Mouse (Mus musculus) heart, postnatal 0 days (tissue): ENCODE measurements around the gene Galk1. TPM values are rescaled to one million over a fixed set of nuclear protein-coding genes. Genes with fewer than 3 reads are reported as not detected.
"Not testable (repeated sequence)": the region's sequence is repeated elsewhere in the genome, so short reads cannot be mapped to it uniquely, and the experiment has no call there.

Source experiments
- ATAC-seq: fragments of 200-750 bp; cut with Nextera tagmentation; 2 replicates; pipeline ENCODE4 v1.8.0; 2017; ENCODE audit warnings: low read depth, moderate number of reproducible peaks, moderate library complexity; ENCODE audit not compliant: insufficient read depth
- DNase-seq: peaks from one replicate; pipeline ENCODE4 v3.0.0-alpha.2; 2016; ENCODE audit warnings: low spot score
- H3K27ac ChIP-seq: fragments of 300-500 bp; sonication (generic); 2 replicates; pipeline ENCODE4 v1.5.1; 2014; ENCODE audit warnings: low read depth, mild to moderate bottlenecking
- H3K27me3 ChIP-seq: fragments of 300-500 bp; sonication (generic); 2 replicates; pipeline ENCODE4 v1.6.1; 2014; ENCODE audit warnings: low read length, mixed read lengths; ENCODE audit not compliant: control insufficient read depth, insufficient read depth
- H3K36me3 ChIP-seq: fragments of 300-500 bp; sonication (generic); replicated peaks from 2 replicates; pipeline ENCODE4 v1.6.1; 2014; ENCODE audit warnings: low read length, mixed read lengths; ENCODE audit not compliant: control insufficient read depth, insufficient read depth
- H3K4me1 ChIP-seq: fragments of 300-500 bp; sonication (generic); 2 replicates; pipeline ENCODE4 v1.6.1; 2014; ENCODE audit warnings: antibody characterized with exemption; ENCODE audit not compliant: control insufficient read depth, insufficient read depth
- H3K4me2 ChIP-seq: fragments of 300-500 bp; sonication (generic); 2 replicates; pipeline ENCODE4 v1.6.1; 2014; ENCODE audit warnings: low read depth, mild to moderate bottlenecking, low read length, moderate library complexity
- H3K4me3 ChIP-seq: fragments of 300-500 bp; sonication (generic); 2 replicates; pipeline ENCODE4 v1.5.1; 2014; ENCODE audit warnings: low read depth, low read length
- H3K9ac ChIP-seq: fragments of 300-500 bp; sonication (generic); replicated peaks from 2 replicates; pipeline ENCODE4 v1.6.1; 2014; ENCODE audit warnings: low read depth, low read length, mixed read lengths
- H3K9me3 ChIP-seq: fragments of 300-500 bp; sonication (generic); replicated peaks from 2 replicates; pipeline ENCODE4 v1.6.1; 2016; ENCODE audit warnings: low read length; ENCODE audit not compliant: control insufficient read depth
- CTCF ChIP-seq: IDR thresholded peaks from 2 replicates; pipeline ENCODE4 v1.5.1; 2016; ENCODE audit warnings: antibody characterized with exemption, control low read depth, low read depth
- EP300 ChIP-seq: IDR thresholded peaks from 2 replicates; pipeline ENCODE4 v1.6.1; 2016; ENCODE audit warnings: antibody characterized with exemption, low read depth
- WGBS: fragments of 180-500 bp; shearing (Covaris S2); extraction: QIAGEN DNeasy Blood & Tissue Kit; methylation state at CpG from one replicate; pipeline ENCODE4 v1.1.7; 2014; 5-methylcytosine and 5-hydroxymethylcytosine counted together
- polyA plus RNA-seq: library from polyadenylated mRNA; unstranded; fragments of >200 nt; fragmentation: Nextera tagmentation; extraction: Ambion mirVana; gene quantifications from 2 replicates; pipeline ENCODE4 v1.2.1, GENCODE M21; 2015
- total RNA-seq: library from RNA; depleted of rRNA; stranded (reverse); fragments of >200 nt; gene quantifications from 2 replicates; pipeline ENCODE4 v1.2.3, GENCODE M21; 2014; ENCODE audit warnings: low replicate concordance

Galk1 gene
- total and polyA plus RNA-seq, 2 experiments from 2014 or later = 88.4 to 98.3 TPM

DNA sequence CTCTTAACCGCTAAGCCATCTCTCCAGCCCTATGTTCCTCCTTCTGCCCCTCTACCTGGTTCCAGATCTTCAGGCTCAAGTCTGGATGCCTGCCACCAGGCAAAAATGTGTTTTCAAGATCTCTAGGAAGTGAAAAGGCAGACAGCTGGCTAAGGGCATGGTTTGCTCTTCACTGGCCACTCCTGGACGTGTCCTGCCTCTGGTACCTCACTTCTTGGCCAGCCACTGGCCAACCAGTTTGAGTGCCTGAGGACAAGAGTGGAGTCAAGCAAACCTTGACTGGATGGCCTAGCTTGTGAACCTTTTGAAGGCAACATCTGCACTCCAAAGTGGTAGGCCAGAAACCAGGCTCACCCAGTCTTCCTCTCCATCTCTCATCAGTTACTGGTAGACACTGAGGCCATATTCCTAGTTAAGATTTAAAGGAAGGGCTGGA, 7.5 kb upstream of the Galk1 start:
- no peak for TF ChIP-seq CTCF
- no peak for TF ChIP-seq EP300
- Histone ChIP-seq H3K4me1 (no peaks in the 10 kb centered on the region; the same call in 1 of the 2 replicates), H3K27ac (0 out of 2 replicates have a peak overlapping the region, but pooled peaks have one; percentile 14), H3K36me3 (peaks cover 22% of the 10 kb centered on the region), H3K4me2 (no peak overlapping the region), H3K4me3 (no peak overlapping the region), H3K9me3 (no peaks in the 10 kb centered on the region), H3K9ac (no peak overlapping the region), H3K27me3 (no peaks in the 10 kb centered on the region)
- DNase-seq (no peak), ATAC-seq (no peak)
- 85% methylated on average over 2 of the region's 2 CpGs for WGBS

DNA sequence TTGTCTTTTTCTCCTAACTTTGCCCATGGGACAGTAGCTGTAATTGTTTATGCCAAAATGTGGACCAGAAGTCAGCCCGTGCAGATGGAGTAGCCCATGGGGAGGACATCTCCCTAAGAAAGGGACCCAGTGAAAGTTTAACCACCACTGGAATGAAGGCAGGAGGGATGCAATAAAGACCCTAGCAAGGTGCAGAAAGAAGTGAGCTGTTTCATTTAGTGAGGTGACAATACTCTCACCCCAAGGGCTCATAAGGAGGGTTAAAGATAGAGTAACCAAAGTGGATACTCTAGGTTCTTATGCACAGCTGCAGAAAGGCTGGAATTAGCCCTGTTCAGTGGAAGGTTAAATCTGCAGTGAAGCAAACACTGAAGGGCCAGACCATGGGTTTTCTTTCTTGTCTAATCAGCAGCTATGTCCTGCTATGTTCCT, 6.9 kb upstream of the Galk1 start:
- peaks cover 22% of the 10 kb centered on the region for H3K36me3 ChIP-seq
- DNase-seq (peak; percentile 32), ATAC-seq (no peak)
- H3K4me3 ChIP-seq = no peak overlapping the region
- no peak overlapping the region for H3K9ac ChIP-seq
- TF ChIP-seq EP300 (no peak), CTCF (no peak)
- no peak overlapping the region for H3K4me2 ChIP-seq
- no peaks in the 10 kb centered on the region for H3K27me3 ChIP-seq
- H3K27ac ChIP-seq = no peak overlapping the region
- no peaks in the 10 kb centered on the region for H3K9me3 ChIP-seq
- 61% methylated on average over 1 of the region's 1 CpGs for WGBS
- H3K4me1 ChIP-seq = no peaks in the 10 kb centered on the region; the same call in 1 of the 2 replicates

DNA sequence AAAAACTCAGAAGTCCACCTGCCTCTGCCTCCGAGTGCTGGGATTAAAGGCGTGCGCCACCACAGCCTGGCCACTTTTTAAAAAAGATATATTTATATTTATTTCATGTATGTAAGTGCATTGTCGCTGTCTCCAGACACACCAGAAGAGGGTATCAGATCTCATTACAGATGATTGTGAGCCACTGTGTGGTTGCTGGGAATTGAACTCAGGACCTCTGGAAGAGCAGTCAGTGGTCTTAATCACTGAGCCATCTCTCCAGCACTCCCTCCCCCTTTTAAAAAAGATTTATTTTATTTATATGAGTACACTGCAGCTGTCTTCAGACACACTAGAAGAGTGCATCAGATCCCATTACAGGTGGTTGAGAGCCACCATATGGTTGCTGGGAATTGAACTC, 6.3 kb upstream of the Galk1 start:
- not testable (repeated sequence) for H3K27ac ChIP-seq, ATAC-seq, H3K4me2 ChIP-seq, H3K9me3 ChIP-seq, H3K4me3 ChIP-seq, DNase-seq, H3K9ac ChIP-seq, H3K27me3 ChIP-seq, H3K4me1 ChIP-seq
- 93% methylated on average over 4 of the region's 4 CpGs for WGBS
- H3K36me3 ChIP-seq = peaks cover 22% of the 10 kb centered on the region

DNA sequence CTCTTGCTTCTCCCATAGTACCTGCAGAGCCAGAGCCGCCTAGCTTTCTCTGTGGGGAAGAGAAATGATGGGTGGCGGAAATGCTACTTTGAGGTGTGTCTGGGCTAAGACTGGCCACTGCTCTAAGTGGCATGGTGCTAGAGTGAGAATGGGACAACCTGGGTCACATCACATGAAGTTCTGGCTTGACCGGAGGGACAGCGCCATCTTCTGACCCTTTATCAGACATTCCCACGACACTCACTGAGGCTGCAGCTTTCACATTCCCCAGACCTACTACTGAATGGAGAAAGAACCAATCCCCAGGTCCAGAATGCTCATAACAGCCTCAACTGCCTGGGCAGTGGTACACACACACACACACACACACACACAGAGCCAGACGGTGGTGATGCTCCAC, 5.6 kb upstream of the Galk1 start:
- H3K4me2 ChIP-seq = no peak overlapping the region
- H3K4me3 ChIP-seq = no peak overlapping the region
- 25% methylated on average over 6 of the region's 6 CpGs for WGBS
- ATAC-seq (peak; percentile 34), DNase-seq (peak; percentile 44)
- no peaks in the 10 kb centered on the region for H3K9me3 ChIP-seq
- no peaks in the 10 kb centered on the region; the same call in 1 of the 2 replicates for H3K4me1 ChIP-seq
- H3K9ac ChIP-seq = no peak overlapping the region
- H3K36me3 ChIP-seq = peaks cover 18% of the 10 kb centered on the region
- no peaks in the 10 kb centered on the region for H3K27me3 ChIP-seq
- TF ChIP-seq EP300 (no peak), CTCF (peak; percentile 50; the same call in 1 of the 2 replicates)
- no peak overlapping the region for H3K27ac ChIP-seq

DNA sequence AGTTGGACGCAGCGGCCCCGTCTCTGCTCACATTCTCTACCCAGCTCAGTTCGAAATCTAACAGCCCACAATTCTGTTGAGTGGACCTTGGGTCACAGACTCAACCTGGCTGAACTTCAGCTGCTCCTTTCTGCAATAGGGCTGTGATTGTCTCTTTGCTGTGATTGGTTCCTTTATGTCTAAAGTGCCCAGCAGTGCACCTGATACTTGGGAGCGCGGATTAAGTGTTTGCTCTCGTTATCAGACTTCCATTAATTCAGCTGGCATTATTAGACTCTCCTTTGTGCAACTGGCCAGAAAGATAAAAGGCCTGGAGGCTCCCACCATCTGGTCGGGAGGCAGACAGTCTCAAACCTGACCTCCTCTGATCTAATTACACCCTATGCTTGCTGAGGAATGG, 2.3 kb upstream of the Galk1 start:
- Histone ChIP-seq H3K9me3 (no peaks in the 10 kb centered on the region), H3K9ac (no peak overlapping the region), H3K27ac (no peak overlapping the region), H3K4me3 (no peak overlapping the region), H3K4me1 (peaks cover 14% of the 10 kb centered on the region), H3K4me2 (no peak overlapping the region), H3K27me3 (no peaks in the 10 kb centered on the region), H3K36me3 (peaks cover 6% of the 10 kb centered on the region; the same call in 1 of the 2 replicates)
- ATAC-seq (no peak), DNase-seq (no peak)
- WGBS = 55% methylated on average over 8 of the region's 8 CpGs
- TF ChIP-seq EP300 = no peak
- no peak for TF ChIP-seq CTCF

DNA sequence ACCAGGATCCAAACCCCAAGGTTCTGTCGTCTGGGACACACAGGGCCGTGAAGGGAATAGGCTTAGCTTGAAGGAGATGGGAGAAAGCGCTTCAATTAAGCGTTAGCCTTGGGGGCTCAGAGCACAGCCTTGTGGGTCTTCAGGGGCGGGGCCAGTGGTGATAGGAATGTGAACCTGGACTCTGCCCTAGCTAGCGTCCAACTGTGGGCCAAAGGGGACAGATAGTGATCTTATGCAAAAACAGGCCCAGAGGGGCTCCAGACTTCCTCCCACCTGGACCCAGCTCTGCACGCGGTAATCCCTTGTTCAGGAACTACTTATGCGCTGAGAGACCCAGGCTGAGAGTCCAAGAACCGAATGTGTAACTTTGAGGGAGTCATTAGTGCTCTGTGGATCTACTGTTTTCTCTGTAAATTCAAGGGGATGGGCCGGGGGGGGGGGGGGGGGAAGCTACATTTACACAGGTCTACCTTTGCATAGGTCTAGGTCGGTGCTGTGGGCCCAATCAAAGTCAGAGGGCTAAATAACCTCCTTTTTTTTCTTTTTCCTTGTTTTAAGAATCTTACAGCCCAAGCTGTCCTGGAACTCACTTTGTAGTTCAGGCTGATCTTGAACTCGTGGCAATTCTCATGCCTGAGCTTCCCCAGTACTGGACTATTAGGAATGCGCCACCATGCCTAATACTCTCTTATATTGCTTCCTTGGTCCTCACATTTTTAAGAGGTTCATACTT, 824 bp downstream of the Galk1 start:
- ATAC-seq = no peak

More for the DNA sequence above, 824 bp downstream of the Galk1 start:
- Histone ChIP-seq H3K9me3 (no peaks in the 10 kb centered on the region), H3K9ac (peak overlapping the region; percentile 62), H3K4me3 (peak overlapping the region; percentile 55), H3K4me1 (peaks cover 14% of the 10 kb centered on the region), H3K27ac (peak overlapping the region; percentile 80), H3K4me2 (peak overlapping the region; percentile 80), H3K27me3 (no peaks in the 10 kb centered on the region), H3K36me3 (peaks cover 22% of the 10 kb centered on the region)
- WGBS = 35% methylated on average over 13 of the region's 14 CpGs
- DNase-seq = no peak
- TF ChIP-seq EP300 (no peak), CTCF (no peak)
